In the genomic region with DNA sequence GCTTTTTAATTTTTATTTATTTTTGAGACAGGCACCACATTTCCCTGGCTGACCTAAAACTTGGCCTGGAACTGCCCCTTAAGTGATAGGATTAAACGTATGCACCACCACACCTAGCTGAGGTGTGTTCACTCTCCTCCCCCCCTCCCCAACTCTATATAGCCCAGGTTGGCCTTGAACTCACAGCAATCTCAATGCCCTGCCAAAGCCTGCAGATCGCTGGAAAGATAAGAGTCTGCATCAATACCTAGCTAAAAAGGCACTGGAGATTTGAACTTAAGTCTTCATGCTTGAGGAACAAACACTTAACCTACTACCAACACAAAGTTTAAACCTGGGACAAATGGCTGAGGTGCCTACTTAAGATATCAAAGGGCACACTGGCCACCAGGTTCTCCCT, we compare ENCODE assay signal across 23 mouse cellular contexts. TPM values are rescaled to one million over a fixed set of nuclear protein-coding genes. Genes with fewer than 3 reads are reported as not detected.
DNase-seq lines count a peak whose midpoint lies in the region; ATAC-seq and TF ChIP-seq lines count a peak whose summit lies in the region.
"Had no signal": no experiment of that assay in that cellular context is flagged by ENCODE, and none has a peak within 500 bp of the region (broad histone marks: within the 10 kb centered on the region; RNA-seq: fewer than 3 reads in every experiment).

No protein-coding gene starts in this region.

- H3K4me1 ChIP-seq in forebrain, embryonic 10.5 days, result peaks cover 30% of the 10 kb centered on the region
- peaks cover 22% of the 10 kb centered on the region for H3K4me1 ChIP-seq in forebrain, embryonic 15.5 days
- H3K4me1 ChIP-seq in hindbrain, embryonic 10.5 days (replicated peaks), result peaks cover 29% of the 10 kb centered on the region
- H3K4me1 ChIP-seq in hindbrain, embryonic 13.5 days (replicated peaks), result peaks cover 25% of the 10 kb centered on the region
- peaks cover 4% of the 10 kb centered on the region for H3K4me1 ChIP-seq in ES-Bruce4 (ENCODE audit: control insufficient read depth, insufficient read depth, low read length)

- no peak overlapping the region for H3K9ac ChIP-seq in forebrain, embryonic 15.5 days (replicated peaks)
- no peak overlapping the region for H3K9ac ChIP-seq in hindbrain, embryonic 13.5 days
- H3K9ac ChIP-seq in ES-Bruce4 (ENCODE audit: low read depth, poor library complexity, severe bottlenecking), result no peak overlapping the region
- H3K9ac ChIP-seq: embryonic facial prominence, embryonic 12.5 days; forebrain, embryonic 12.5 days; forebrain, postnatal 0 days had no signal

- H3K27me3 ChIP-seq in forebrain, embryonic 10.5 days (ENCODE audit: poor library complexity, severe bottlenecking), result no peaks in the 10 kb centered on the region
- no peaks in the 10 kb centered on the region for H3K27me3 ChIP-seq in forebrain, embryonic 15.5 days
- no peaks in the 10 kb centered on the region for H3K27me3 ChIP-seq in hindbrain, embryonic 10.5 days (ENCODE audit: insufficient read depth, poor library complexity, severe bottlenecking)
- no peaks in the 10 kb centered on the region for H3K27me3 ChIP-seq in hindbrain, embryonic 13.5 days
- H3K27me3 ChIP-seq in ES-Bruce4 (ENCODE audit: control insufficient read depth, insufficient read depth, low read length, poor library complexity, severe bottlenecking), result no peaks in the 10 kb centered on the region
- H3K27me3 ChIP-seq: embryonic facial prominence, embryonic 12.5 days; forebrain, embryonic 12.5 days; Patski had no signal

- no peak for TF ChIP-seq CTCF in ES-Bruce4 (IDR thresholded peaks at IDR 0.05; ENCODE audit: low read depth, low read length)

- WGBS in forebrain, embryonic 10.5 days, result 92% methylated on average over 2 of the region's 2 CpGs
- WGBS in forebrain, embryonic 15.5 days, result 88% methylated on average over 2 of the region's 2 CpGs
- WGBS in hindbrain, embryonic 10.5 days, result 92% methylated on average over 2 of the region's 2 CpGs
- WGBS in hindbrain, embryonic 13.5 days, result 94% methylated on average over 2 of the region's 2 CpGs

- TF ChIP-seq EP300 in ES-Bruce4 (IDR thresholded peaks at IDR 0.05; ENCODE audit: insufficient read depth, low read depth, low read length), result no peak

- no peak for DNase-seq in forebrain, embryonic 10.5 days (ENCODE audit: extremely low spot score, low spot score)
- no peak for DNase-seq in hindbrain, embryonic 10.5 days (ENCODE audit: low spot score)
- DNase-seq in urinary bladder, adult 18-20 months (ENCODE audit: low spot score in 2 of 2), result no peak
- DNase-seq: adrenal gland, adult 8-10 months; adrenal gland, postnatal 14 days; adrenal gland, postnatal 36 days; cerebellum, adult 11-12 months; cerebellum, adult 2 months; cerebellum, adult 9-10 months; cerebellum, postnatal 10 days; cerebellum, postnatal 25 days; forebrain, postnatal 0 days had no signal

- H3K4me3 ChIP-seq in forebrain, embryonic 10.5 days, result no peak overlapping the region
- H3K4me3 ChIP-seq in forebrain, embryonic 15.5 days, result no peak overlapping the region
- H3K4me3 ChIP-seq in hindbrain, embryonic 10.5 days, result no peak overlapping the region
- no peak overlapping the region for H3K4me3 ChIP-seq in hindbrain, embryonic 13.5 days
- no peak overlapping the region for H3K4me3 ChIP-seq in ES-Bruce4 (ENCODE audit: low read depth, low read length)
- H3K4me3 ChIP-seq: embryonic facial prominence, embryonic 10.5 days; embryonic facial prominence, embryonic 12.5 days; forebrain, embryonic 12.5 days had no signal

- no peak overlapping the region for H3K4me2 ChIP-seq in forebrain, embryonic 15.5 days (replicated peaks)
- no peak overlapping the region for H3K4me2 ChIP-seq in hindbrain, embryonic 13.5 days
- H3K4me2 ChIP-seq: embryonic facial prominence, embryonic 12.5 days; forebrain, embryonic 12.5 days had no signal

- H3K9me3 ChIP-seq in forebrain, embryonic 10.5 days, result no peaks in the 10 kb centered on the region
- H3K9me3 ChIP-seq in forebrain, embryonic 15.5 days, result no peaks in the 10 kb centered on the region
- no peaks in the 10 kb centered on the region for H3K9me3 ChIP-seq in hindbrain, embryonic 10.5 days
- no peaks in the 10 kb centered on the region for H3K9me3 ChIP-seq in hindbrain, embryonic 13.5 days
- no peaks in the 10 kb centered on the region for H3K9me3 ChIP-seq in ES-Bruce4 (replicated peaks; ENCODE audit: control insufficient read depth, insufficient read depth, low read length, poor library complexity, severe bottlenecking)
- H3K9me3 ChIP-seq: embryonic facial prominence, embryonic 10.5 days; embryonic facial prominence, embryonic 12.5 days; forebrain, embryonic 12.5 days; G1E had no signal

- TF ChIP-seq POLR2A in ES-Bruce4 (IDR thresholded peaks at IDR 0.05; ENCODE audit: insufficient read depth, low read length), result no peak

- ATAC-seq in forebrain, embryonic 15.5 days (replicated peaks), result no peak
- no peak for ATAC-seq in hindbrain, embryonic 13.5 days (ENCODE audit: low FRiP score)
- ATAC-seq: activated CD4-positive, CD25-positive, alpha-beta regulatory T cell, adult 4 months; CD4-positive, CD25-positive, alpha-beta regulatory T cell, adult 4 months; forebrain, embryonic 14.5 days; forebrain, postnatal 0 days; Patski had no signal

- H3K36me3 ChIP-seq in forebrain, embryonic 10.5 days (replicated peaks), result peaks cover 3% of the 10 kb centered on the region
- no peaks in the 10 kb centered on the region for H3K36me3 ChIP-seq in forebrain, embryonic 15.5 days
- H3K36me3 ChIP-seq in hindbrain, embryonic 10.5 days, result no peaks in the 10 kb centered on the region
- H3K36me3 ChIP-seq in hindbrain, embryonic 13.5 days, result no peaks in the 10 kb centered on the region
- no peaks in the 10 kb centered on the region for H3K36me3 ChIP-seq in ES-Bruce4 (ENCODE audit: control insufficient read depth, insufficient read depth, low read length, poor library complexity, severe bottlenecking)
- H3K36me3 ChIP-seq: embryonic facial prominence, embryonic 12.5 days; forebrain, embryonic 12.5 days; G1E had no signal

- H3K27ac ChIP-seq in forebrain, embryonic 10.5 days, result peak overlapping the region; percentile 25; the same call in 1 of the 2 replicates
- H3K27ac ChIP-seq in forebrain, embryonic 15.5 days (replicated peaks), result no peak overlapping the region
- H3K27ac ChIP-seq in hindbrain, embryonic 10.5 days, result 0 out of 2 replicates have a peak overlapping the region, but pooled peaks have one; percentile 29
- H3K27ac ChIP-seq in hindbrain, embryonic 13.5 days, result no peak overlapping the region
- peak overlapping the region; percentile 97 for H3K27ac ChIP-seq in ES-Bruce4 (ENCODE audit: insufficient read depth, low read length)
- H3K27ac ChIP-seq: embryonic facial prominence, embryonic 10.5 days; embryonic facial prominence, embryonic 12.5 days; forebrain, embryonic 12.5 days had no signal

RNA-seq across cellular contexts. Expression of a gene that starts 52.8 kb away (rescaled TPM):
- 66.6 and 72.1 TPM in 2 replicates for polyA plus RNA-seq in forebrain, embryonic 10.5 days (2016; fragmentation: Nextera tagmentation; extraction: Ambion mirVana)
- polyA plus RNA-seq in forebrain, embryonic 15.5 days (2015; fragmentation: Nextera tagmentation; extraction: Ambion mirVana), result 29.2 and 31.7 TPM in 2 replicates
- polyA plus RNA-seq in hindbrain, embryonic 10.5 days (2016; fragmentation: Nextera tagmentation; extraction: Ambion mirVana), result 51.3 and 65.6 TPM in 2 replicates
- polyA plus RNA-seq in hindbrain, embryonic 13.5 days (2015; fragmentation: Nextera tagmentation; extraction: Ambion mirVana), result 38.4 and 38.5 TPM in 2 replicates
- polyA plus RNA-seq in ES-Bruce4 (2011; ENCODE audit: insufficient read depth, insufficient read length, low read depth, missing spikeins), result 51.6 and 63.2 TPM in 2 replicates
- polyA plus RNA-seq: G1E had no signal

Comparison
In these comparisons a context has a peak if more than half of its experiments do, and no peak if none do; other contexts are left out.
1. H3K27ac ChIP-seq: peak in forebrain, embryonic 10.5 days (single experiment), hindbrain, embryonic 10.5 days (single experiment) and ES-Bruce4 (single experiment); none in forebrain, embryonic 15.5 days (single experiment) and hindbrain, embryonic 13.5 days (single experiment).